Mouse (Mus musculus) megakaryocyte, embryonic 14.5 days (primary cell): ENCODE data around the gene Lsp1.

Source experiments
- FLI1 ChIP-seq: IDR thresholded peaks from 2 replicates; pipeline ENCODE4 v1.6.1; 2012; ENCODE audit warnings: low read length, inconsistent platforms, mixed read lengths
- GATA1 ChIP-seq: IDR thresholded peaks from 3 replicates; pipeline ENCODE4 v1.6.1; 2012; ENCODE audit warnings: mixed read lengths, low read length, inconsistent platforms, borderline replicate concordance

- TF ChIP-seq GATA1 (no peak), FLI1 (no peak)
Observed at GRCm38 (mm10) chr7:142496158-142496557, 35.5 kb downstream of the Lsp1 start.
